Mouse (Mus musculus): ENCODE results near the gene Nthl1. TPM values are rescaled to one million over a fixed set of nuclear protein-coding genes. Genes with fewer than 3 reads are reported as not detected.
A peak's percentile ranks its signal among the peaks of the same experiment; 100 is the strongest.

Gene Nthl1
- 1 to 10 TPM; 3.3 to 4.7 TPM for total RNA-seq (2021)

DNA sequence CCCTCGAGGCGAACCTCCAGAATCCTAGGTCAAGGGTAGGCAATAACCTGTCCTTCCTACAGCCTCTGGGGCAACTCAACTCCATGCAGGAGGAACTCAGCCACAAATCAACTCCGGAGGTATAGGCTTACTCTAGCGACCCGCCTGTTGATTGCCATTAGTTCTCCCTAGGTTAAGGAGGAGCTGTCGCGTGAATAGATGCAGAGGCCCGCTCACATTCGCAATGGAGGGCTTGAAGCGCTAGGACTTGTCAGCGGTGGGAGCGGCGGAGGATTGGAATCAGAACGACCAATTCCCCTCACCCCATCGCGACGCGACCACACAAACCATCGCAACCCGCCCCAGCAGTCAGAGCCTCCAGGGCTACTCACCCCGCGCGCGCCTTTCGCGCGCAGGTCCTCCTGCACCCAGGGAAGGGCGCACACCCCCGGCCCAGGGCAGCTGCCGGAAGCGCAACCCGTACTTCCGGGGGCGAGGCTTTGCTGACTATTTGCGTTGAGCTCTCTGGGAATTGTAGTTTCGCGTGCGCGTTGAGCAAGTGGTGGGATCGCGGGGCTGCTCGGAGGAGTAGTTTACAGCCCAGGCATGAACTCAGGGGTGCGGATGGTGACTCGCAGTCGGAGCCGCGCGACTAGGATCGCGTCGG is at the start of gene Nthl1, which contains the start of gene Tsc2:
TSS of gene Nthl1 (plus strand) at position 514 of the 646 bp plus-strand sequence.
TSS of gene Tsc2 (minus strand) at position 464 of the 646 bp plus-strand sequence.
- DNase-seq (ENCODE audit: extremely low spot score in 1 of 2, low spot score in 1 of 2): peak; percentile 70 to 72

DNA sequence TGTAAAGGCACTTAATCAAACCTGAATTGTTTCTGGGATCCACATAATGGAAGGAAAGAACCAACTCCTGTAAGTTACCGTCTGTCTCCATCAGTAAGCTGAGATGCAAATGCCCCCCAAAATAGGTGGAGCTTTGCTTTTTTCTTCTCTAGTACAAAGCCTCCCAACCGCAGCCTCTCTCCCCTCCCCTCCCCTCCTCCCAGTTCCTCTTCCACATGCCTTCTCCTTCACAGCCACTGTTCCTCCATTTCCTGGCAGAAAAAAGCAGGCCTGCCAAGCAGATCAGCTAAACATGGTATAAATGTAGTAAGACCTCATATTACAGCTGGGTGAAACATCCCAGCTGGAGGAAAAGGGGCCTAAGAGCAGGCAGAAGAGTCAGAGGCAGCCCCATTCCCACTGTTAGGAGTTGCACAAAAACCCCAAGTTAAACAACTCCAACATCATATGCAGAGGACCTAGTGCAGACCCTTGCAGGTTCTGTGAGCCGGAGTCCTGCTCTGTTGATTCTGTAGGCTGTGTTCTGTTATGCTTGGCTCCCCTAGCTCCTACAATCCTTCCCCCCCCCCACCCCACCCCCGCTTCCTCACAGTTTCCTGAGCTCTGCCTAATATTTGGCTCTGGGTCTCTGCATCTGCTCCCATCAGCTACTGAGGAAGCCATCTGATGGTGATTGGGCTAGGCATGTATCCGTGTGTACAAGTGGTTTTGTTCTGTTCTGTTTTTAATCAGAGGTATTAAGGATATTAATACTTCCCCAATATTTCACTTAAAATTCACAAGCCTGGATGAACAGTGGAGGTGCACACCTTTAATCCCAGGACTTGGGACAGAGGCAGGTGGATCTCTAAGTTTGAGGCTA is 48.6 kb upstream of the Nthl1 start:
- no peak for DNase-seq (ENCODE audit: extremely low spot score in 1 of 2, low spot score in 1 of 2)

DNA sequence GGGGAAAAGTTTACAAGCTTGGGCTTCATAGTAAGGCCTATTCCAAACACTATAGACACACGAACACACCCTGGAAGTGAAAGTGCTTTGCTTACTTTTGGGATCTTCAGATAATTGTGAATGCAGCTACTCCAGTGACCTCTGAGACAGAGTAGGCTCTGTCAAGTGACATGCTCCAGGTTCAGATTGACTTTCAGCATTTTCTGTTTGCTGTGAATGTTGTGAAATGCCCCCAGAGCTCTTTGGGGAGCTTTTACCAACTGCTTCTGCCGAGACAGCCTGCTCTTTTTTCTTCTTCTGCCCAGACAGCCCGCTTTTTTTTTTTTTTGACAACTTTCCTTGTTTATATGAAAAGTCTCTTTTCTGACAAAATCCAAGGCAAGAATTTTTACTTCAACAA is 48.0 kb upstream of the Nthl1 start:
- no peak for DNase-seq (ENCODE audit: extremely low spot score in 1 of 2, low spot score in 1 of 2)

DNA sequence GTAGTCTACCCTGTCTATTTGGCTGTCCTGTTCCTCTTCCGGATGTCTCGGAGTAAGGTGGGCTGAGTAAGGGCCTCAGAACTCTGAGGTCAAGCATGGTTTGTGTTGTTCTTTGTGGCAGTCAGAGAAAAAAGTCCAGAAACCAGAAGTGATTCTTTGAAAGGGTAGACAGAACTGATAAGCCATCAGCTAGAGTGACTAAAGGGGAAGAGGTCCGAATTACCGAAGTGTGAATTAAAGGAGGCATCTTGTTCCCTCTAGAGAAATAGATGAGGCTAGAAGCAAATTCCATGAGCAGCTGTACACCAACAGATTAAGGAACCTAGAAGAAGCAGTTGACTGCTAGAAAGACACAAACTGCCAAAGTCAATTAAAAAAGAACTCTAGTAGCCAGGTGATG is 45.9 kb upstream of the Nthl1 start:
- DNase-seq (ENCODE audit: extremely low spot score in 1 of 2, low spot score in 1 of 2): no peak

DNA sequence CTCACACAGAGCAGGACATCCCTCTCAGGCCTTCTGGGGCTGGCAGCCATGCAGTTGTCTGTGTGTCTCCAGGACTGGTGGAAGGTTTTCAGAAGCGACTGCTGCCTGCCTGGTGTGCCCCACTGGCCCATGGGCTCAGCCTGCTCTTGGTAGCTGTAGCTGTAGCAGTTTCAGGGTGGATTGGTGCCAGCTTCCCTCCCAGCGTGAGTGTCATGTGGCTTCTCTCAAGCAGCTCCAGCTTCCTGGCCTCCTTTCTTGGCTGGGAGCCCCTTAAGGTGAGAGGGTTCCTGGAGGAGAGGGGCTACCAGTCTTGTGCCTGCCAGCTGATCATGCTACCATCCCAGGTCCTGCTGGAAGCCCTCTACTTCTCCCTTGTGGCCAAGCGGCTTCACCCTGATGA is 41.5 kb upstream of the Nthl1 start:
- DNase-seq (ENCODE audit: extremely low spot score in 1 of 2, low spot score in 1 of 2): no peak

DNA sequence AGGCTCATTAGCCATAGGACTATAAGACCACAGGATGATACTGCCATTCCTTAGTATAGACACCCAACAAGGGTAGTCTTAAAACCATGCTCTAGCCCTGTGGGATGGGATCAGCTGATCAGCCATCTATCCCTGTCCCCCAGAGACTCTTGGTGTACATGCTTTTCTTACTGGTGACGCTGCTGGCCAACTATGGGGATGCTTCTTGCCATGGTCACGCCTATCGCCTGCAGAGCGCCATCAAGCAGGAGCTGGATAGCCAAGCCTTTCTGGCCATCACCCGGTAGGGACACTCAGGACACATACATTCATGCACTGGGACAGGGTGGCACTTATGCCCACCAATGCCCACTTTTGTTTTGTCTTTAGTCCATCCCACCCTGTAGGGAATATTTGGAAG is 40.8 kb upstream of the Nthl1 start:
- no peak for DNase-seq (ENCODE audit: extremely low spot score in 1 of 2, low spot score in 1 of 2)

DNA sequence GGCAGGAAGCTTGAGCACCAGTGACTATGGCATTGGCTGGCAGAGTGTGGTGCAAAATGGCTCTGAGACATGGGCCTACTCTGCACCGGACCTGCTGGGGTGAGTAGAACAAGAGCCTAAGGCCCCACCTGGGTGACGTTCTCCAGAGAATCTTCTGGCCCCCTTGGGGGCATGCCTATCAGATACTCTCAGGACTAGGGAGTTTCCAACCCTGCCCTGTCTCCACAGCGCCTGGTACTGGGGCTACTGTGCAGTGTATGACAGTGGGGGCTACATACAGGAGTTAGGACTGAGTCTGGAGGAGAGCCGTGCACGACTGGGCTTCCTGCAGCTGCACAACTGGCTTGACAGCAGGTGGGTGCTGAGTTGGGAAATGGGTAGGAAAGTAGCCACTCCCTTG is 39.2 kb upstream of the Nthl1 start:
- DNase-seq (ENCODE audit: extremely low spot score in 1 of 2, low spot score in 1 of 2): no peak

DNA sequence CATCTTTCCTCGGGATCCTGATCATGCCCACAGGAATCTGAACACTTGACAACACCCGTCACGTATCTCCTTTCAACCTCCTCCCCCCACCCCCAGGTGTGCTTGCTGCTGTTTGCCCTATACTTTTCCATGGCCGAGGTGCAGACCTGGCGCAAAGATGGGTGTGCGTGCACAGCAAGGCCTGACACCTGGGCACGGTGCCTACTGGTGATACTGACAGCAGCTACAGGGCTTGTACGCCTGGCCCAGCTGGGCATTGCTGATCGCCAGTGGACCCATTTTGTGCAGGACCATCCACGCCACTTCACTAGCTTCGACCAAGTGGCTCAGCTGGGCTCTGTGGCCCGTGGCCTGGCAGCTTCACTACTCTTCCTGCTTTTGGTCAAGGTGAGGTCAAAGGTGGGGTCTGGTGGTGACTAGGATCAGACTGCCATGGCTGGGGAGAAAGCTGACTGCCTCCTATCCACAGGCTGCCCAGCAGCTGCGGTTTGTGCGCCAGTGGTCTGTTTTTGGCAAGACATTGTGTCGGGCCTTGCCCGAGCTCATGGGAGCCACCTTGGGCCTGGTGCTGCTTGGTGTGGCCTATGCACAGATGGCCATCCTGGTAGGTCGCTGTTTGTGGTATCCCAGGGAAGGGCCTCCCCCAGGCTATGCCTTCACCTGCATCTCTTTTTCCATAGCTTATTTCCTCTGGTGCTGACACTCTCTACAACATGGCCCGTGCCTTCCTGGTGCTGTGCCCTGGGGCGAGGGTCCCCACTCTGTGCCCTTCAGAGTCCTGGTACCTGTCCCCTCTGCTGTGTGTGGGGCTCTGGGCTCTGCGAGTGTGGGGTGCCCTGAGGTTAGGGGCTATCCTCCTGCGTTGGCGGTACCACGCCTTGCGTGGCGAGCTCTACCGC is 38.2 kb upstream of the Nthl1 start:
- DNase-seq (ENCODE audit: extremely low spot score in 1 of 2, low spot score in 1 of 2): no peak

DNA sequence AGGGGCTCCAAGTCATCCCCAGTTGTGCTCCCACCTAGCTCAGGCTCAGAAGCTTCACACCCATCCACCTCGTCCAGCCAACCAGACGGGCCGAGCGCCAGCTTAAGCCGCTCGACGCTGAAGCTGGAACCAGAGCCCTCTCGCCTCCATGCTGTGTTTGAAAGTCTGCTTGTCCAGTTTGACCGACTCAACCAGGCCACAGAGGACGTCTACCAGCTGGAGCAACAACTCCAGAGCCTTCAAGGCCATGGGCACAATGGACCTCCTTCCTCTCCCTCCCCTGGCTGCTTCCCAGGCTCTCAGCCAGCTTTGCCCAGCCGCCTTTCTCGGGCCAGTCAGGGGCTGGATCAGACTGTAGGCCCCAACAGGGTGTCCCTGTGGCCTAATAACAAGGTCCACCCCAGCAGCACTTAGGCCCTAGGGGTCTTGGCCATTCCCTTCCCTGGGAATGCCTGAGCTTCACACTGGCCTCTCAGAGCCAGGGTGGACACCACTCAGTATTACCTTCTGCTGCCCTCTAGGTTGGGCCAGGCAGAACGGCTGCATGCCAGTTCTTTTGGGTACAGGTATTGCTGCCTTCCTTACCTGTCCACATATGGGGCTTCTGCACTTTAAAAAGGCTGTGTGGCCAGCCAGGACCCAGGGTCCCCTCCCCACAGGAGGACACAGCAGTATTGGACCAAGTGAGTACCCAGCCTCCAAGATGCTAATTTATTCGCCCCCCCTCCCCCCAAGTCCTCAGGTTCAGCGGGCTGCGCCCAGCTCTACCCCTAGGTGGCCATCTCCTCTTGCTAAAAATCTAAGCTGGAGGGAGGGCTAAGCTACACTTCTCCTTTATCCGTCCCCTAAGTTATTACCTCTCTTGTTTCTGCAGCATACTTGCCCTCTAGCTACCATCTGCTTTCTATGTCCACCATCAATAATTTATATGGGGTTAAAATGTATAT is 37.1 kb upstream of the Nthl1 start:
- DNase-seq (ENCODE audit: extremely low spot score in 1 of 2, low spot score in 1 of 2): no peak

DNA sequence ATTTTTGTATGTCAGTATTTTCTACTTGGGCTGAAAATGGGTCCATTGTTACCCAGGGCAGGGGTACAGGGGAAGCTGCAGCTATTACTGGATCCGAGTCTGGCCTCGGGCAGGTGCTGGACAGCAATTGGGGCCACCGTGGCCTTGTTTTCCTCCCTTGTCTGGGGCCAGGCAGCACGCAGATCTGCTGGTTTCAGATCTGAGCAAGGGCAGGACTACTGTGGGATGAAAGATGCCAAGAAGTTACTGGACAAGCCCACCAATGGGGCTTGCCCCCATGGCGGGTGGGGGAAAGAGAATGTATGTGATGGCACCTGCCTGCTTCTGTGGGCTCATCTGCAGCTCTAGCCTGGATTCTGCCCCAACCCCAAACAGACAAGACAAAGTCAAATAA is 36.4 kb upstream of the Nthl1 start:
- no peak for DNase-seq (ENCODE audit: extremely low spot score in 1 of 2, low spot score in 1 of 2)

DNA sequence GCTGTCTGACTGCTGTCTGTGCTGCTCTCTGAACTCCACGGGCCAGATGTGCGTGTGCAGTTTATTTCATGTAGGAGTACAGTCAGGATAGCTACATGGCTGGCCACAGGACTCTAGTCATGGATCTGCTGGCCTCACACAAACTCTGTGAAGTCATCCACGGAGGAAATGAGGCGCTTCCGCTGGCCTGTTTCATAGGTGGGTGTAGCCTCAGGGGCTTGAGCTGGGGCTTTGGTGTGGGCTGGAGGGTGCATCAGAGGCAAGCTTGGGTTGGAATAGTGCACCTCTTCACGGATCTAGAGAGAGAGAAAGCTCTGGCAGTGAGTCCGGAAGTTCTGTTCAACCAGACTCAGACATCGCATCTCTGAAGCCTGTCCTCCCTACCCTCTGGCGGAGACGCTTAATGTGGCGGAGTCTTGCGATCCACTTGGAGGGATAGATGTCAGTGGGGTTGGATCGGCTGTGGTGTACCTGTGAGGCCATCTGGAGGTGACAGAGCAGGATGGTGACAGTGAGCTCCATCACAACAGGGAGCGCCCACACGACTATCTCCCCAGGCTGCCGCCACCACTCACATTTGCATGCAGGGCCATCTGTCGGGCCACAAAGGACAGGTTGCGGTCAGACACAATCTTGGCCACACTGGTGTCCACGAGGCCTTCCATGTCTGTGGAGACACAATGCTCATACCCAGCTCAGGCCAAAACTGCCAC is 35.9 kb upstream of the Nthl1 start:
- DNase-seq (ENCODE audit: extremely low spot score in 1 of 2, low spot score in 1 of 2): no peak

DNA sequence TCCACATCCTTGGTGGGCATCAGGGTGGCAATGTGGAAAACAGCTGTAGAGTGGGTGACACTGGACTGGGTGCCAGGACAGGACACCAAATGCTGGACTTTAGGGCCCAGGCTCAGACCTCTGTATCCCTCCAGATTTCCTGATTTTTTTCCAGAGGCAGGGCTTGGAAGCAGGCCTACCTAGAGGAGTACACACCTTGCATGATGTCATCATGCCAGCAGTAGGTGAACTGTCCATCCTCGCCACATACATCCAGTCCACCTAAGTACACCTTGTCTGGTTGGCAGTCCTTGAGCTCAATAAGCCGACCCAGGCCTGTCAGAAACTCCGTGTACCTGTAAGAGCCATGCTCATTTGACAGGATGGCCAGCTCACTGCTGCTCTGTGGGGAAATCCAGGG is 34.5 kb upstream of the Nthl1 start:
- no peak for DNase-seq (ENCODE audit: extremely low spot score in 1 of 2, low spot score in 1 of 2)

DNA sequence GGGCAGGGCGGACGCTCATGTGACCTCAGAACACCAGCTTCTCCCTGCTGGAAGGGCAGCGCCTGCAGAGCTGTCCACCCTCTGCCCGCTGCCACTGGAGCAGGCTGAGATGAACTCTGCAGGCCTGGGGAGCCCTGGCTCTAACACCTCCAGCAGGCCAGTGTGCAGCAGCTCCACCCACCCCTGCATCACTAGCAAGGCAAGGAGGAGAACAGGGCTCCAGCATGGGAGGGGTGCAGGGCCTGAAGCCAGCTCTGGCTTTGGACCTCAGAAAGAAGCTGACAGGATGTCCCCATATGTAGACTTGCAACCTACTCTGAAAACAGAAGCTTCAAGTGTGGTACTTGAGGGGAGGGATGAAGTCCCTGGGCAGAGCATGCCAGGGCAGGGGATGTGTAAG is 32.0 kb upstream of the Nthl1 start:
- no peak for DNase-seq (ENCODE audit: extremely low spot score in 1 of 2, low spot score in 1 of 2)

DNA sequence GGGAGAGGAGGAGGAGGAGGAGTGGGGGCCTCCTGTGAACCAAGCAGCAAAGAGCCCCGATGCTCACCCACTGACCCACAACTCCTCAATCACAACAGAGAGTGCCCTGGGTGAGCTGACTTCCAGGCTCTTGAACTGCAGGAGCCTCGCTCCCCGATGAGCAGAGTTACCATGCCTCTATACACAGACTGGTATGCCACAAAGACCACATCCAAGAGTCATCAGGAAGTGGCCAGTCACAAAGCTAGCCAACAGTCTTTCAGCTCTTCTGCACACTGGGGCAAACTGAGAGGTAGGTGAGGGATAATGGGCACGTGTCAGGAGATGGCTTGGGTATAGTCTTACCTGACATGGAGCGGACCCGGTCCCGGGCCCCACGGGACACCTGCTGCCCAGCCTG is 28.5 kb upstream of the Nthl1 start:
- DNase-seq (ENCODE audit: extremely low spot score in 1 of 2, low spot score in 1 of 2): no peak

DNA sequence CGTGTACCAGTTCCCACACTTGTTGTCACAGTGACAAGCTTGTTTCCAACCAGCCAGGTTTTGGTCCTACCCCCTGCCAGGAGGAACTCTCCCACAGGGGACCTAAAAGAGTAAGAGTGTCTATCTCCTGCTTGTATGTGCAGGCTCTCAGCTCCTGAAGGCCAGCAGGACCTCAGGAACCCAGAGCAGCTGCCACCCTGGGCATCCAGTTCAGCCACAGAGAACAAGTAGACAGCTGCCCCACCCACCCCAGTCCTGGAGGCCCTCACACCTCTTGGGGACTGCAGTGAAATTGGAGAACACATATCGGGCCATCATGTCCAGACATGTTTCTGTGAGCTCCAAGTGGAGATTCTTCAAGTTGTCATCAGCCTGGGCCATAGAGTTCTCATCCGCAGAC is 27.9 kb upstream of the Nthl1 start:
- no peak for DNase-seq (ENCODE audit: extremely low spot score in 1 of 2, low spot score in 1 of 2)

DNA sequence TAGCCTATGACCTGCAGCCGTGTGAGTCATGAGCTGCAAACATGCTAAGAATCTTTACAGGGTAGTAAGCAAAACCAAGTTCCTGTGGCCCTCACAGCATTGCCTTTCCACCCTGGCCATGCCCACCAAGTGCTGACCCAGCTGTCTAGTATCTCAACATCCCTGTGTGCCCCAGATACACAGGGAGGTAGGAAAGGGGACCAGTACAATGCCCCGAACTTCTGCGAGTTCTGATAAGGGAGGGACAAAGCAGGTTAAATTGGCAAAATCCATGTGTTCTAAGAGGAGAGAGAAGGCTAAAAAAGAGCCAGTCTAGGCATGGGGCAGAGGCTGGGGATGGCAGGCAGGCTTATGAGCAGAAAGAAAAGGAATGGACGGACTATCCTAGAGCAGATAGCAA is 24.1 kb upstream of the Nthl1 start:
- no peak for DNase-seq (ENCODE audit: extremely low spot score in 1 of 2, low spot score in 1 of 2)

DNA sequence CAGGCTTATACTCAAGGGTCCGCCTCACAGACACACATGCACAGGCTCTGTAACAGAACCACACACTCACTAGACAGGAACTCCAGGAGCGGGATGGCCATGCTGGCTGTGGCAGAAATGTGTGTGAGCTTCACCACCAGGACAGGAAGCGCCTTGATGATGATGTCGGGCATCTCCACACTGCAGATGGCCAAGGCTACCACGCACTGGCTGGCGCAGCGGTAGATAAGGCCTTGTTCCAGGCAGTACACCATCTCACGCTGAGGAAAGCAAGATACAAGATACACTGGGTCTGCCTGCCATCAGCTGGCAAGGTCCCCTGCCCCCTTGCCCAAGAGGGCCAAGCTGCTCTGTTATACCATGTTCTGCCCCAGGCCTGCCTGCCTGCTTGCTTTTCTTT is 23.6 kb upstream of the Nthl1 start:
- DNase-seq (ENCODE audit: extremely low spot score in 1 of 2, low spot score in 1 of 2): no peak

DNA sequence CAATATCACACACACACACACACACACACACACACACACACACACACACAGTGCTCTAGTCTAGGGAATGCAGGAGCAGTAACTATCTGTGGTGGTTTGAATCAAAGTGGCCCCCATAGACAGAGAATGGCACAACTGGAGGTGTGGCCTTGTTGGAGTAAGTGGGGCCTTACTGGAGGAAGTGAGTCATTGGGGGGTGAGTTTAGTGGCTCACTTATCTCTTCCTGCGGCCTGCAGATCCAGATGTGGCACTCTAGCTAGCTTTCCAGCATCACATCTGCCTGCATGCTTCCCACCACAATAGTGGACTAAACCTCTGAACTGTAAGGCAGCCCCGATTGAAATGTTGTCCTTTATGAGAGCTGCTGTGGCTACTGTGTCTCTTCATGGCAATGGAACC is 21.8 kb upstream of the Nthl1 start:
- no peak for DNase-seq (ENCODE audit: extremely low spot score in 1 of 2, low spot score in 1 of 2)

DNA sequence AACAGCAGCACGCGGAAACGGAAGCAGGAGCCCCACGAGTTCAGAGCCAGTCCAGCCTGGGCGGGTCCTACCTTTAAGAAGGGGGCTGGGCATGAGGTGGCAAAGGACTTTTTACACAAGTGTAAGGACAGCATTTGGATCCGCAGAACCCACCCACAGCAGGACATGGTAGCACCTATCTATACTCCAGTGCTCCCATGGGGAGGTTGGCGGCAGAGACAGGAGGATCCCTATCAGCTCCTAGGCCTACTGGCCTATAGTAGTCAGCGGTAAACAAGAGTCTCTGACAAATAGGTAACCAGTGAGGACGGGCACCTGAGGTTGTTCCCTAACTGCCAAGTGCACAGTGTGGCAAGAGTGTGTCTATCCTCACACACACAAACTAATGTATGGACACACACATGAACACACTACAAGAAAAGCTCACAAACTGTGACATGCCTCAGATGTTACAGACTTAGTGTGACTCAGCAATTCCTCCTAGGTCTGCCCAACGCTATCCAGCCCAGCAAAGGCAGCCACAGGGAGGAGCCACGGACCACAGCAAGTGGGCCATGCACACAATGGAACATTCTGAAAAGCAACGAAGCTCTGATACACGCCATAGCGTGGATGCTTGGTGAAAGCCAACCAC is 14.8 kb upstream of the Nthl1 start:
- DNase-seq (ENCODE audit: extremely low spot score in 1 of 2, low spot score in 1 of 2): no peak

Measured in layer of hippocampus, postnatal 25 days (tissue).